Mouse (Mus musculus): Measurements from ENCODE around the gene Fam135a. TPM values are rescaled to one million over a fixed set of nuclear protein-coding genes. Genes with fewer than 3 reads are reported as not detected.

The Fam135a gene
- total and polyA plus RNA-seq, 3 experiments = 6.6 to 21.1 (median 21.0) TPM

DNA sequence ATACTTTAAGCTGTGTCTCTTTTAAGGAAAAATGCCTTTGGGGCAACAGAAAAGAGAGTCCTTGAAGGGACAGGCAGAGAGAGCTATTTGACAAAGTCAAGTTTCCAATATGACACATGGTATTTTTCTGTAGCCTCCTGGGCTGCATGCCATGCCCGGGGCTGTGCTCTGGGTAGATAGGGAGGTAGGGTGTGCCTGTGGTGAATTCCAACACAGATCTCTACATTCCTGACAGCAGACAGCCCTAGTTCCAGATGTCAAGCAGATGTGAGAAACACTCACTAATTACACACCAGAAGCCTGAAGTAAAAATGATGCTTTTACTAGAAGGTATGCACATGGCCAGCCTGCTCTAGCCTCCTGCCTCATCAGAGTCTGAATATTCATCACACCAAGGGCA is 133.9 kb downstream of the Fam135a start:
- H3K4me3 ChIP-seq = no peak overlapping the region
- no peaks in the 10 kb centered on the region for H3K79me2 ChIP-seq (replicated peaks; ENCODE audit: control insufficient read depth, insufficient read depth, low read length)
- H3K4me1 ChIP-seq (ENCODE audit: control insufficient read depth, insufficient read depth, low read length) = no peaks in the 10 kb centered on the region
- no peaks in the 10 kb centered on the region for H3K36me3 ChIP-seq (ENCODE audit: control insufficient read depth, insufficient read depth, low read length)
- TF ChIP-seq POLR2A (IDR thresholded peaks at IDR 0.05; ENCODE audit: insufficient read depth, low read depth, low read length) (no peak), CTCF (IDR thresholded peaks at IDR 0.05) (no peak), EP300 (IDR thresholded peaks at IDR 0.05; ENCODE audit: insufficient read depth, low read depth, low read length) (no peak)
- 23% methylated on average over 1 of the region's 1 CpGs for WGBS
- intact Hi-C loops (cut with DNase I) = no loop called here
- peak in 1 of 2 experiments; percentile 9 for DNase-seq
- no peaks in the 10 kb centered on the region for H3K27me3 ChIP-seq (ENCODE audit: control insufficient read depth, insufficient read depth, low read length)
- H3K9ac ChIP-seq (ENCODE audit: low read depth, low read length) = no peak overlapping the region
- no peak overlapping the region for H3K27ac ChIP-seq

Other genes starting within 250 kb of the Fam135a start
- gene Smap1, start 178.0 kb downstream of the Fam135a start, total RNA-seq (2021) = 10 to 100 TPM; 19.1 to 20.0 TPM
- gene Smap1, start 178.0 kb downstream of the Fam135a start, polyA plus RNA-seq (2012; rRNA removed) = 21.6 and 37.0 TPM in 2 replicates
- gene Sdhaf4, start 94.7 kb downstream of the Fam135a start, total RNA-seq (2021) = 10 to 100 TPM; 80.7 to 84.4 TPM
- 33.0 and 60.0 TPM in 2 replicates for gene Sdhaf4, start 94.7 kb downstream of the Fam135a start, polyA plus RNA-seq (2012; rRNA removed)
- gene Col9a1, start 77.3 kb upstream of the Fam135a start, total RNA-seq (2021) = under 1 TPM in 1 of 2 experiments, not detected in 1; 0.05 TPM
- 0.10 and 0.26 TPM in 2 replicates for gene Col9a1, start 77.3 kb upstream of the Fam135a start, polyA plus RNA-seq (2012; rRNA removed)